Mouse (Mus musculus): ENCODE measurements around the gene Ms4a4d.

- TF ChIP-seq POLR2A (IDR thresholded peaks at IDR 0.05; ENCODE audit: control insufficient read depth, extremely low read depth, insufficient read depth, low read length, poor library complexity), result no peak
- TF ChIP-seq CTCF (IDR thresholded peaks at IDR 0.05; ENCODE audit: borderline replicate concordance, control insufficient read depth, extremely low read depth, insufficient read depth, low read length, poor library complexity), result no peak
These were observed 42.1 kb upstream of the Ms4a4d start for GRCm38 (mm10) chr19:11494519-11494918.

All from thymus, adult 2 months (tissue).